Mouse (Mus musculus): ENCODE data around the gene Sorl1. TPM values are rescaled to one million over a fixed set of nuclear protein-coding genes. Genes with fewer than 3 reads are reported as not detected.

The Sorl1 gene
- total and polyA plus RNA-seq, 2 experiments from 2014 or later: 5.6 to 17.9 TPM

- DNase-seq: no peak
- 66% methylated on average over 4 of the region's 4 CpGs for WGBS
- peaks cover 5% of the 10 kb centered on the region for H3K4me1 ChIP-seq (ENCODE audit: insufficient read depth)
- no peak overlapping the region for H3K4me2 ChIP-seq (ENCODE audit: low read depth)
- H3K4me3 ChIP-seq (ENCODE audit: low read depth, low read length): no peak overlapping the region
- TF ChIP-seq CTCF (IDR thresholded peaks at IDR 0.05; ENCODE audit: low read depth): no peak
- H3K9me3 ChIP-seq (ENCODE audit: low read length): no peaks in the 10 kb centered on the region
- peak; percentile 58 for ATAC-seq
- H3K27ac ChIP-seq (ENCODE audit: low read depth, low read length): peak overlapping the region; percentile 68
- no peaks in the 10 kb centered on the region for H3K27me3 ChIP-seq (ENCODE audit: insufficient read depth, low read length)
- no peak overlapping the region for H3K9ac ChIP-seq
- no peaks in the 10 kb centered on the region; the same call in 1 of the 2 replicates for H3K36me3 ChIP-seq (ENCODE audit: insufficient read depth)
Measured at GRCm38 (mm10) chr9:42055378-42055777, 68.7 kb downstream of the Sorl1 start.

GRCm38 (mm10) chr9:42054339-42055272, 69.5 kb downstream of the Sorl1 start:
- Histone ChIP-seq H3K27me3 (ENCODE audit: insufficient read depth, low read length) (no peaks in the 10 kb centered on the region), H3K4me2 (ENCODE audit: low read depth) (no peak overlapping the region), H3K27ac (ENCODE audit: low read depth, low read length) (peak overlapping the region; percentile 68), H3K4me1 (ENCODE audit: insufficient read depth) (peaks cover 5% of the 10 kb centered on the region), H3K4me3 (ENCODE audit: low read depth, low read length) (no peak overlapping the region), H3K9me3 (ENCODE audit: low read length) (no peaks in the 10 kb centered on the region), H3K9ac (no peak overlapping the region), H3K36me3 (ENCODE audit: insufficient read depth) (no peaks in the 10 kb centered on the region; the same call in 1 of the 2 replicates)
- peak; percentile 95 for ATAC-seq
- 50% methylated on average over 20 of the region's 20 CpGs for WGBS
- peak; percentile 93 for DNase-seq
- peak; percentile 66 for TF ChIP-seq CTCF (IDR thresholded peaks at IDR 0.05; ENCODE audit: low read depth)

- 58% methylated on average over 12 of the region's 12 CpGs for whole genome bisulfite sequencing
Measured at GRCm38 (mm10) chr9:42053591-42054190, 70.4 kb downstream of the Sorl1 start.

GRCm38 (mm10) chr9:42052713-42053356, 71.3 kb downstream of the Sorl1 start:
- Histone ChIP-seq H3K4me1 (ENCODE audit: insufficient read depth) (peaks cover 5% of the 10 kb centered on the region), H3K9me3 (ENCODE audit: low read length) (no peaks in the 10 kb centered on the region), H3K4me3 (ENCODE audit: low read depth, low read length) (no peak overlapping the region), H3K9ac (no peak overlapping the region), H3K4me2 (ENCODE audit: low read depth) (no peak overlapping the region), H3K36me3 (ENCODE audit: insufficient read depth) (no peaks in the 10 kb centered on the region; the same call in 1 of the 2 replicates), H3K27me3 (ENCODE audit: insufficient read depth, low read length) (no peaks in the 10 kb centered on the region), H3K27ac (ENCODE audit: low read depth, low read length) (no peak overlapping the region)
- no peak for ATAC-seq
- WGBS: 59% methylated on average over 12 of the region's 12 CpGs
- TF ChIP-seq CTCF (IDR thresholded peaks at IDR 0.05; ENCODE audit: low read depth): no peak
- no peak for DNase-seq

More at GRCm38 (mm10) chr9:42053591-42054190, 70.4 kb downstream of the Sorl1 start:
- Histone ChIP-seq H3K9ac (no peak overlapping the region), H3K4me1 (ENCODE audit: insufficient read depth) (peaks cover 5% of the 10 kb centered on the region), H3K4me3 (ENCODE audit: low read depth, low read length) (no peak overlapping the region), H3K4me2 (ENCODE audit: low read depth) (no peak overlapping the region), H3K36me3 (ENCODE audit: insufficient read depth) (no peaks in the 10 kb centered on the region; the same call in 1 of the 2 replicates), H3K27me3 (ENCODE audit: insufficient read depth, low read length) (no peaks in the 10 kb centered on the region), H3K9me3 (ENCODE audit: low read length) (no peaks in the 10 kb centered on the region), H3K27ac (ENCODE audit: low read depth, low read length) (no peak overlapping the region)
- ATAC-seq (no peak), DNase-seq (no peak)
- no peak for TF ChIP-seq CTCF (IDR thresholded peaks at IDR 0.05; ENCODE audit: low read depth)

GRCm38 (mm10) chr9:42048542-42048941, 75.6 kb downstream of the Sorl1 start:
- WGBS: 11% methylated on average over 2 of the region's 2 CpGs
- no peak overlapping the region for H3K4me2 ChIP-seq (ENCODE audit: low read depth)
- peaks cover 5% of the 10 kb centered on the region; the same call in 1 of the 2 replicates for H3K4me1 ChIP-seq (ENCODE audit: insufficient read depth)
- H3K4me3 ChIP-seq (ENCODE audit: low read depth, low read length): no peak overlapping the region
- no peaks in the 10 kb centered on the region for H3K27me3 ChIP-seq (ENCODE audit: insufficient read depth, low read length)
- no peak overlapping the region for H3K27ac ChIP-seq (ENCODE audit: low read depth, low read length)
- no peak overlapping the region for H3K9ac ChIP-seq
- DNase-seq (no peak), ATAC-seq (no peak)
- peaks cover 17% of the 10 kb centered on the region; the same call in 1 of the 2 replicates for H3K36me3 ChIP-seq (ENCODE audit: insufficient read depth)
- H3K9me3 ChIP-seq (ENCODE audit: low read length): no peaks in the 10 kb centered on the region
- TF ChIP-seq CTCF (IDR thresholded peaks at IDR 0.05; ENCODE audit: low read depth): no peak

- Histone ChIP-seq H3K27ac (ENCODE audit: low read depth, low read length) (no peak overlapping the region), H3K4me1 (ENCODE audit: insufficient read depth) (0 out of 2 replicates have a peak, but pooled peaks cover 2% of the 10 kb centered on the region), H3K4me2 (ENCODE audit: low read depth) (no peak overlapping the region), H3K36me3 (ENCODE audit: insufficient read depth) (peaks cover 25% of the 10 kb centered on the region), H3K4me3 (ENCODE audit: low read depth, low read length) (no peak overlapping the region), H3K9ac (no peak overlapping the region), H3K9me3 (ENCODE audit: low read length) (no peaks in the 10 kb centered on the region), H3K27me3 (ENCODE audit: insufficient read depth, low read length) (no peaks in the 10 kb centered on the region)
- WGBS: 35% methylated on average over 5 of the region's 5 CpGs
- DNase-seq (no peak), ATAC-seq (no peak)
- no peak for TF ChIP-seq CTCF (IDR thresholded peaks at IDR 0.05; ENCODE audit: low read depth)
Measured at GRCm38 (mm10) chr9:42047786-42048185, 76.3 kb downstream of the Sorl1 start.
